Mouse (Mus musculus) lung, postnatal 25 days (tissue): Measurements from ENCODE around the gene Glod4.

Experiments
- DNase-seq: peaks from one replicate; pipeline ENCODE4 v3.0.0; 2022; ENCODE audit warnings: low spot score

Glod4 gene

DNA sequence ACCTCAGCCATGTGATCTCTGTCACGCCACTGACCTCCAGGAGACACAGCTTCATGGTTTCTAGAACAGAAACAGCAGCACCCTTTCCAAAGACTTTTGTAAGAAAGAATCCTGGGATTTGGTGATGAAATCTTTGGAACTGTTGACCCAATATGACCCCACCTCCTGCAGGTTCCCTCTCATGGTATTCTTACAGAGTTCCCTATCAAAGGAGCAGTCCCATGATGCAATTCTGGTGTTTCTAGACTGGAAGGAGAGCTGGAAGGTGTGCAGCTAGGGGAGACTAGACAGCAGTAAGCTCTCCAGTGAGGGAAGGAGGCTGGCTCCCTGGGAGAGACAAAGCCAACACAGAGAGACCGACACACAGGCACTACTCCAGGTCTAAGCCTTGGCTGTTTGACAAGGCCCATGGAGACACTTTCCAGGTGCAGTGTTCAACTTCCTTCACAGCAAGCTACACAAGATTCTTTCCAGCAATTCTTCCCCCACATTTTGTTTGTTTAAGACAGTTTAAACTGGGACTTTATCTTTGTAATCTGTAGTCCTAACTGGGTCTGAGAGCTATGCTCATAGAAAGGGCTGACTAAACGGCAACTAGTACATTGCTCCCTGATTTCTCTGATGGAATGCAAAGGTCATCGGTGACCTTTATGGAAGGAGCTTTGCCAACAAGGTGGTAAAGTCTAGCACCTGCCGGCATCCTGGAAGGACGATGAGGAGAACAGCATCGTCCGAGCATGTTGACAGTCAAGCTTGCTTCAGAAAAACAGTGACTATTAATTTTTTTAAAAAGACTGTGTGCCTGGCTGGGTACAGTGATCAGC, 97.1 kb downstream of the Glod4 start:
- DNase-seq = no peak

DNA sequence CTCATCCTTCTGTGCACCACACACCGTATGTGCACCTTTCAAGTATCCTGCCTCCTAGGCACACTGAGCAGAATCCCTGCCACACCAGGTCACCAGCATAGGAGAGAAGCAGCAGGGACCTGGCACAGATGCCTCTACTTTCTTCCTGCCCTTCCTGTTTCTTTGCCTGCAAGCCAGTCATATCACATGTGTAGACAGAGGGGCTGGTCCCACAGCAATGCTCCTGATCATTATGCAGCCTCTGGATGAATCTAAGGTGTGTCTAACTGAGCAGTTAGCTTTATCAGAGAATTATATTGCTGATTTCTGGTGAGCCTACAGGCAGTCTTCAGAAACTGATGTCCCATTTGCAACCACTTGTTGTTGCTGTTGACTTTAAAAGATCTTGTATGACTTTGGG, 98.4 kb downstream of the Glod4 start:
- no peak for DNase-seq

DNA sequence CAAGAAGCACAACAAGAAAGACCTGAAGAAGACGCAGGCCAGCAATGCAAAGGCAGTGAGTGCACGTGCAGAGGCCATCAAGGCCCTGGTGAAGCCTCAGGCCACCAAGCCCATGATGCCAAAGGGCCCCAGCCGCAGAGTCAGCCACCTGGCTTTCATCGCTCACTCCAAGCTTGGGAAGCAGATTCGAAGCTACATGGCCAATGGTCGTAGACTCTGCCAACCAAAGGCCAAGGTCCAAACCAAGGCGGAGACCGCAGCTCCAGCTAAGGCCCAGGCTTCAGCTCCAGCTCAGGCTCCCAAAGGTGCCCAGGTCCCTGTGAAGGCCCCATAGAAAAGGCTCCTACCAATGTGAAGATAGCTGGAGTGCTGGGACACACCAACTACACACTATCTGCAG, 99.1 kb downstream of the Glod4 start:
- no peak for DNase-seq

DNA sequence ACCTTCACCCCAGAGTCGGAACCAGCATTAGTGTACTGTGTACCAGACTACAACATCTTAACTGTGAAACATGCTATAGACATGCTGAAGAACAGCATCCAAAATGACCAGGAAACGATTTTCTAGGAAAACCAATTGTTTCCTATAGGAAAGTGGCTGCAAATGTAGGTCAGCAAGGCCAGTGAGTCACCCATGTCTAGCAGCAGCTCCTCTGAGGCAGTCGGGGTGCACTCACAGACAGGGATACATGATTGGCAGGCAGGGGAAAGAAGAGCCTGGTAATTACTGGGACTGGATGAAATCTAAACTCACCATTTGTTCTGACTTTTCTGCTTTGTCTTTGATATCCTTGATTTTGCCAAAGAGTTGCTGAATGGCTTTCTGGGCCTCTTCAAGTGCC, 105.5 kb downstream of the Glod4 start:
- DNase-seq = no peak

DNA sequence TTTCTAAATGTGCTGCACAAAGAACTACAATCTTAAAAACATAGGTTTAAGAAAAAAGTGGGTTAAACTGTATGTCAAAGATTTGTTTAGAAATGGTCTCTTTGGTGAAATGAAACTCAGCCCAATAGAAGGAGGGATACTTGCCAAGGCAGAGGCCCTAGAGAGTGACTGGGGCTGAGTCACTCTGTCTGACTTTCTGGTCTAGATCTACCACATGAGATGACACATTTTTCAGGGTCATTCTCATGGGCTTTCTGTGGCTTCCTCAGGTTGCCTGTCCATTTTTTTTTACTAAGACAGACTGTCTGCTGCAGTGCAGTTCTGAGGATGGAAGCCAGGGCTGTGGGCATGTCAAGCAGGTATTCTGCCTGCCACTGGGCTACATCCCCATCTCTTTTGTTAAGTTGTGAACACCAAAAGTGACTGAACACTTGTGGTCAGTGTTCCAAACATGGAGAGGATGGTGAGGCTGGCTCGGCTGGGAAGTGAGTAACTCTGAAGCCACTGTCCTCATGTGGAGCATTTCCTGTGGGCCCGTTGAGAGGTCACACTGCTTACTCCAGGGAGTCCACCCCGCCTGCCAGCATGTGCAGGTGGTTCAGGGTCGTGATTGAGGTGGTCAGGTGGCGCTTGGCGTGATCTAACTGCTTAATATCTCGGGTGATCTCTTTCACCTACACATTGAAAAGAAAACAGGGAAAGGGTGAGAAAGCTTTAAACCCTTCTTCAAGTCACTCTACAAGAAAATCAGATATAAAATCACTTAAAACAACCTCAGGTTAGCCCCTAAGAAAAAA, 107.7 kb downstream of the Glod4 start:
- no peak for DNase-seq

DNA sequence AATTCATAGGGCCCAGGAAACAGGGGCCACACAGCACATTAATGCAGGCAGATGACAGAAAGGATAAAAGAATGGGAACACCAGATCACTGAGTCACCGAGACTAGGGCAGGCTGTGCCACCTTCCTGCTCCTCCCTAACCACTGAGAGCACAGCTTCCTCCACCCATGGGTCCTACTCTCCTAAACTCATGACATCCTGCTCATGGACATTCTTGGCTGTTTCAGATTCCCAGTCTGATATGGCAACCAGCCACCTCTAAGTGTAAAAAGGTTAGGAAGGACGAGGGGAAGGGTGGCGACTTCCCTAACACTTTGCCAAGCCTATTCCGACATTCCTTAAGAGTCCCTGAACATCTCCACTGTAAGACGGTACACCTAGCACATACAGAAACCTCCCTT, 112.7 kb downstream of the Glod4 start:
- DNase-seq = peak; percentile 87

DNA sequence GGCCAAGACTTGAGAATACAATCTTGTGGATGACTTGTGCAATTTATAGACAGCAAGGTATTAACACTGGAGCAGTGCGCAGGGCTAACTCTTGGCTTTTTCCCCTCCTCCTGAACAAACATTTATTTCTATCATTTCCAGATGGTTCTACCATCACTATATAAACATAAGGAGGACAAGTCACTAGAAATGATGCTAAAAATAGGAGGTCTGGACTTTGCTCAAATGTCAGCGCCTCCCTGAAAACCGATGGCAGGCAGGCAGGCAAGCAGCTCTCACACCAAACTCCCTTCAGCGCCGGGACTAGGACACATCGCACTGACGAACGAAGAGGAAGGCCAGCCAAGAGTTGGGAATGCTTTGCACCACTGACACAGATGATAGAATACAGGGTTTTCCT, 118.1 kb downstream of the Glod4 start:
- no peak for DNase-seq

DNA sequence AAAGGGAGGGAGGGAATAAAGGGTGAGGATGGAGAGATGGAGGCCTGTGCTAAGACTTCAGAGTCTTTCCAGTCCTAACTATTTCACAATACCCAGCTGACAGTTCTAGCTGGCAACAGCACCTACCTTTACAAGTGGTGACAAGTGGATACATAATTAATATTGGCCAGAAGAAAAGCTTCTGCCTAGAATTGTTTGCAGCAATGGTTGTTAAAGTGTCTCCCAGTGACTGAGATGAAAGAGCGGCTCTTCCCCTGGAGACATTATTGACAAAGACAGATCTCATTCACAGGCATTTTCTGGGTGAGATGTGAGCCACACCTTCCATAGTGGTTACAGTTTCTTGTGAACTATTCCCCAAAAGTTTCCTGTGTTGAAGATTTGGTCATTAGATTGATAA, 120.0 kb downstream of the Glod4 start:
- no peak for DNase-seq

DNA sequence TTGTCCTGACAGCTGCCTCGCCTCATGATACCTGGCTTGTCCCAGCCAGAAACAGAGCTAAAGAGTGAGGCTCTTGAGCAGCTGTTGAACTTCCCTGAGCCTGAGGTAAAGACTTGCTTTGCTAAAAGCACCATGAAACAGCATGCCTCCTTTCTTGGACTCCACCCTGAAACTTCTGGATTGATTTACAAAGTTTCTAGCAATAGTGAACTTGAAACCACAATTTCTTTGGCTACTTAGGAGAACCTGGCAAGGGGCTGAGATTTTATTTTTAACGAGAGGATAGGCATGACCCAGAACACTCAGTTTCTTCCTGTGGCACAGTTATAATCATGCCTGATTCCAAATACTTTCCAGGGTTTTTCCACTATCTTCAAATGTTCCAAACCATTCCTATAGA, 121.0 kb downstream of the Glod4 start:
- DNase-seq = no peak

DNA sequence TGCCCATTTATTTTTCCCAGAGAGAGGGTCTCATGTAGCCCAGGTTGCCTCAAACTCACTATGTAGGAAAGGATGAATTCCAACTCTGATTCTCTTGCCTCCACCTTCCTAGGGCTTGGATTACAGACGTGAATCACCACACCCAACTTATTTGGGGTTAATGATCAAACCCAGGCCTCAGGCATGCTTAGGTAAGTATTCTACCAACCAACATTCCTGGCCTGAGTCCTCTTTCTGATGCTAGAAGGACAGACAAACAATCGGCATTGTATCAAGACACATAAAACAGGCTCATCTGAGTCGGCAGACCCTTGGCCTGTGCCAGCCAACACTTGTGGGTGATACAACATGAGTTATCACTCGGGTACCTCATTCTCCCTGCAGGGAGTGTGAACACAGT, 122.4 kb downstream of the Glod4 start:
- no peak for DNase-seq

DNA sequence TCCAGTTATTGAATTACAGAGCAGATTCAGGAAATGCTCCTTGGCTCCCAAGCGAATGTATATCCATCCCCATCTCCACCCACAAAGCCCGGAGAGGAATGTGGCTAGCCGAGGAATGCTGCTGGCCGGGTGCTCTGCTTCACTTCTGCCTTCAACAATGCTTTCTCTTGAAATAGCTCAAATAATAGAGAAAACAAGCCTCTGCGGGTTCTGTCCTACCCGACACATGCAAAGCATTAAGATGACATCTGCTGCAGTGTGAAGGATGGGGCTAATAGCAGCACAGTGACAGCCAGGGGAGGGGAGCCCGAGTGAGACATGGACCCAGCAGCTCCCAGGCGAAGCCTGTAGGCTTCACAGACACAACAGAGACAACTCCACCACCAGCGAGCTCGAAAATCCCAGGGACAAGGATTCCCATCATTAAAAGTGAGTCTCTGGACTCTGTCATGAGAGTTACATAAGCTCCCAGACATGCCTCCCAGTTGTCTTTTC, 123.1 kb downstream of the Glod4 start:
- DNase-seq = peak; percentile 19

DNA sequence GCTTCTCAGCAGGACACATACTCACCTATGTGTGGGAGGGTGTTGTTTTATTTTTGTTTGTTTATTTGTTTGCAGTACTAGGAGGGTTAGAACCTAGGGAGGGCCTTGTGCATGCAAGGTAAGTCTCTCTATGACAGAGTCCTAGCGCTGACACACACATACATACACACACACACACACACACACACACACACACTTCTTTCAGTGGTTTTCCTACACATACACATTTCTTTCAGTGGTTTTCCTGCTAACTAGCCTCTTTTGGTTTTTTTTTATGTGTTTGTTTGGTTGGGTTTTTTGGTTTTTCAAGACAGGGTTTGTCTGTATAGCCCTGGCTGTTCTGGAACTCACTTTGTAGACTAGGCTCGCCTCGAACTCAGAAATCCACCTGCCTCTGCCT, 133.1 kb downstream of the Glod4 start:
- no peak for DNase-seq

DNA sequence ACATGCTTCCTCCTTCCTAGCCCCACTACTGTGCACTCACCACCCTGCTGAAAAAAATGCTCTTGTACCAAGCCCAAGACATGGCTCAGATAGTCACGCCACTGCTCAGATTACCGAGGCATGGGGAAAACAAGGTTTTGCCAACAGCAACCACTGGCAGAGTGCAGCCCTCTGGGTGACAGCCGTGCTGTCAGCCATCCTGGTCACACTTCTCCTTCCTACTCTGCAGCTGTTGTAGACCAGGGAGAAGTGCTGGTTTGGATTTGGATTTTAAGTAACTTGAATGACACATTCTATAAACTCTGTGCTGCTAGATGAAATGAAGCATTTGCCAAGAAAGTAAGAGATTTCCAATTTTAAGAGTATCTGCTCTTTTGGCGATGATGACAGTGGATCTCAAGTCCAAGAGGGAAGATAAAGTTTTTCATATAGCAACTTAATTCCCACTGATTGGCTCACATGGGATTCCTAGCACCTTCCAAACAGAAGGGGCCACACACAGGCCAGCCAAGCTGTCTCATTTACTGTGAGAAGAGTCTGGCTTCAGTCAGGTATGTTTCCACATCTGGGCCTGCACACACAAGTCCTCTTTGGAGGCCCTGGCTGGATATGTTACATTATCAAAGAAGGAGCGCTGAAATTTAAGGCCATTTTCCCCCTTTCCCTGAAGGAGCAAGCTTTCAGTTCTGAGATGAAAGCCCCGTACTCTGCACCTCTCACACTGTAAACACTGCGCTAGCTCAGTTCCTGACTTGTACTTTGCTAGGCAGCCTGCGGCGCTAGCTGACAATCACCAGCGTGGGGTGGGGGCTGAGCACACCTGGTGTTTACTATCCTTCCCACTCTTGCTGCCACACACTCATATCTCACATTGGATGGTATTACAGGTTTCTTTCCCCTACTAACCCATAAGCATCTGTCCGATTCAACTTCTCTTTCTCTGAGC, 136.7 kb downstream of the Glod4 start:
- DNase-seq = no peak

DNA sequence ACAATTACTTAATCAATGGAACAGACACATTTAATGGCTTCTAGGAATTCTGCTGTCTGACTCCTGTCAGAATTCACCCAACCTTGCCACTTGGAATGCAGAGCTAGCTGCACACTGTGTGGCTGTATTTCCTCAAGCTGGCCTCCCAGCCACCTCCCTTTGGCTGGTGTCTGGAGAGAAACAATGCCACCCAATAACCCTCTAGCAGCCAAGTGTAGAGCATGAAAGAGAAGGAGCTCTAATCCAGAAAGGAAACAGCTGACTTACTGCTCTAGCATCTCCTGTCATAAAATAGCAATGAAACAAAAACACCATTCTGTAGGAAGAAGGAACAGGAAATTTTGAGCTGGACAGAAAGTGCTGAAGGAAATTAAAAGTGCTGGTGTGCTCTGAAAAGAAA, 142.4 kb downstream of the Glod4 start:
- no peak for DNase-seq

DNA sequence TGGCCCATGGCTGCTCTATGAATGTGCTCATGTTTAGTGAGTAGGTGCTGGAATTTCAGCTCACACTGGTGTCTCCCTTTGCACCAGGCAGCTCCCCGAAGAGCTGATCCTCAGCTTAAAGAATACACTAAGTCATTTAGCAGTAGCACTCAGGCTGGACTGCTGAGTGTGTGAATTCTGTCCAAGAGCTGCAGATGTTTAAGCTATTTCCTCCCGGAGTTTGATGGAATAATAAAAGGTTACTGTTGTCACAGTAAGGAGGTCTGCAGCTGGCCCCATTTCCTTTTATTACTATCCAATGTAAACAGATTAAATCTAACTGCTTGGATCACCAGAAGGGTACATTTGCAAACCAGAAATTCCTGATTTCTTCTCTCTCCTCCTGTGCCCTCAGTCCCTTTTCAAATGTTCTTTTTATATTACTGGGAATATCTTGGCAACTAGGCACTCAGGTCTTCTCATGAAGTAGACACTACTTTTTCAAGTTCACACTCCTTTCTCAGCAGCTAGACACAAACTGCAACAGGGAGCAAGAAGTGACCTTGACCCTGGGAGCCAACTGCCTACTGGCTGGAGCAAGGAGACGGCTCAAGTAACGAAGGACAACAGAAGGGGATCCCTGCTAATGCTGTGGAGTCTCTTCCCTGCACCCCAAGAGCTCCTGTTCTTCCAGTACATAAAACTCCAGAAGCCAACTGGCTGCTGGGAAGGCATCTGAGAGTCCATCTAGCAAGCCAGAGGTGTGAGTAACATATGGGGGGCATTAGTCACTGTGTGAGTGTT, 144.1 kb downstream of the Glod4 start:
- DNase-seq = no peak

DNA sequence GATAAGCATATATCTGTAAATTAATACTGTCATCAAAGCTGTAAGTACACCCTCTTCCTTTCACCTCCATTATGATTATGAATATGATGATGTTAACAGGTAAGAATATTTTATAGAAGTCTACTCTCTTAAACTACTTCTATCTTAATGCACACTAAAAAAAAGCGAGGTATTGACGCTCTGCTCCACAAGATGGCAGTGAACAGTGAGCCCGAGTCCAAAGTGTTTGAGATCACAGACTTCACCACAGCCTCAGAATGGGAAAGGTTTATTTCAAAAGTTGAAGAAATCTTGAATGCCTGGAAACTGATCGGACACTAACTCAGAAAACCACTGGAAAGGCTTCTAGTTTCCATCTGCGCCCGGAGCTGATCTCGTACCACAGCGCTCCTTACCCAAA, 149.9 kb downstream of the Glod4 start:
- DNase-seq = no peak

DNA sequence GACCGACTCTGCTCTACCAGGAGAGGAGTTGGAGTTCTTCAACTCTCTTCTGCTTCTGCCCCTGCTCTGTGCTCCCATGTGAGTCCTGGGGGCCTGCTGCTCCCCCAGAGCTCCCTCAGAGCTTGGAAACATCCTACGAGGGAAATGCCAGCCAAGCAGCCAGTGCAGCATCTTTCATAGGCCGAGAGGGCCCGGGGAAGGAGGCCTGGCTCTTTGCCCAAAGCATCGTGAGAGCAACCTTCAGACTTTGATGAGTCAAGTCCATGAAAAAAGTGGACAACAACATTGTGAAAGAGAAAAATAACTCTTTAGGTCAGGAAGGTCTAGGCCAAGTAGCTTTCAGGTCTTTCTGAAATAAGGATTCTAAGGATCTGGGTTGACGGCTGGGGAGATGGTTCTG, 153.7 kb downstream of the Glod4 start:
- no peak for DNase-seq

DNA sequence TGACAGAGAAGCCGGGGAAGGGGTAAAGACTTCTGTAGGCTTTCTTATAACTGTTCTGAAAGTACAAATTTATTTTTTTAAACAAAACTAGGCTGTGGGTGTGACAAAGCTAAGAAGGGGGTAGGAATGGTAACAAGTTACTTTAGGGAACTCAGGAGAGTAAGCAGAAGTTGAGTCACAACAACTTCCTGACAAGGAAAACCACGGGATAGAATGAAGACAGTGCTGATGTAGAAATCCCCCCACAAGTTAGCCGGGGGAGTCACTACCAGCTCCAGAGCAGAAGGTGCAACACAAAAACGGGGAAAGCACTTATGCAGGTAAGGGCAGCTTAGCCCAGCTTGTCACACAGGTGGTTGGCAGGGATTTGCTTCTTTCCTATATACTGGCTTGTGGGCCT, 155.0 kb downstream of the Glod4 start:
- DNase-seq = no peak

DNA sequence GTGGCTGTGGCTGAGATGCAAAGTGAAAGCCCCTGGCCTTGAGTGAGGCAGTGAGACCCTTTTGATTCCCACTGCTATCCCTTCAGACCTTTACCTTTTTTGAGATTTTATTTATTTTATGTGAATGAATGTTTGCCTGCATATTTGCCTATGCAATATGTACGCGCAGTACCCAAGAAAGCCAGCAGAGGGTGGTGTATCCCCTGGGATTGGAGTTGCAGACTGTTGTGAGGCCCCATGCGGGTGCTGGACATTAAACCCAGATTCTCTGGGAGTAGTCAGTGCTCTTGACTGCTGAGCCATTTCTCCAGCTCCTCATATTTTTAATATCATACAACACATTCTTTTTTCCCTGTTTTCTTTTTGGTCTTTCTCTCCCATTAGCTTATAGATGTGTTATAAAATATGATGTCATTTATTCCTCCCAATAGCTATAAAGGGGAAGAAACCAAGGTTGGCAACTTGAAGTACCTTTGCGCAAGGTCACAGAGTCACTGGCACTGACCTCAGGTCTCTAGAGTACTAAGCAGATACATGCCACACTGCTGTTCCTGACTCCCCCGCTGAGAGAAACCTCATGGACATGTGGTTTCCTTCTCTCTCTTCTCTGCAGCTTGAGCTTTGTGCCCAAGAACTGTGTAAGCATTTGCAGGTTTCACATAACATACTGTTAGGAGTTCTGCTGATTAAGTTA, 157.5 kb downstream of the Glod4 start:
- DNase-seq = peak; percentile 39

DNA sequence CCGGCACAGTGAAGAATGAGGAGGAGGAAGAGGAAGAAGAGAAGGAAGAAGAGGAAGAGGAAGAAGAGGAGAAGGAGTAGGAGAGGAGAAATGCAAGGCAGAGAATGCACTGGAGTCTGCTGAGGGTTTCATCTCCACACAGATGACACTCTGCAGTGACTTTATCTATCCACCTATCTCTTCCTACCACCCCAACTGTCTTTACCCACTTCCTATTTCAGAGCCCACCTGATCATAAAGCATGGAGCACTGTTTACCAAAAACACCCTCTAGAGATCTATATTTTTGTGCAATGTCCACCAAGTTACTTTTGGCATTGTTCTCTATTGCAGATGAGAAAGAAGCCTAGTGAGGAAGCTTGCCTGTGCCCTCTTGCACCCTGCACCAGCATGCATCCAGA, 158.6 kb downstream of the Glod4 start:
- no peak for DNase-seq

DNA sequence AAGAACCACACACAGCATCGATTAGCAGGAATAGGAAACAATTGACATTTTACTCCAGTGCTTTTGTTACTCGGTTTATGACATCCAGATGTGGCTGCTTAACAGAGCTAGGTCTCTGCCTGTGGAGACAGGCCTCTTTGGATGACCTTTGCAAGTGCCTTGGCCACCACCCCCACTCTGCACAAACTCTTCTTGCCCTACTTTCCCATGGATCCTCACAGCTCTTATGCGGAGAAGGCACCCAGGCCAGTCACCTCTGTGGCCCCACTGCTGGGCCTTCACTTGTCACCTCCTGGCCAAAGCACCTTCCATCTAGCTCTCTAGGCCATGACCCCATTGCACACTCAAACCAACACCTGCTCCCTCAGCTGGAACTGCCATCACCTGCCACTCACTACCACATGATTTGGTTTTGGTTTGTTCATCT, 159.6 kb downstream of the Glod4 start:
- no peak for DNase-seq
